Mouse (Mus musculus) monocyte, adult 5-6 weeks (primary cell): ENCODE measurements around the gene Fam241b. TPM values are rescaled to one million over a fixed set of nuclear protein-coding genes. Genes with fewer than 3 reads are reported as not detected.
"Not testable (repeated sequence)": the region's sequence is repeated elsewhere in the genome, so short reads cannot be mapped to it uniquely, and the experiment has no call there.

ENCODE experiments used
- ATAC-seq: fragments of 153-309, 156-312 bp; replicated peaks from 2 replicates; pipeline ENCODE4 v1.8.0; 2017; ENCODE audit warnings: mild to moderate bottlenecking; ENCODE audit not compliant: low TSS enrichment, insufficient number of reproducible peaks, severe bottlenecking, poor library complexity, low FRiP score
- total RNA-seq: library from RNA; stranded (forward); fragments of 200-1000, 200-491, 200-594 nt; gene quantifications from 3 replicates; pipeline ENCODE4 v1.2.3, GENCODE M21; 2017

Fam241b gene
- total RNA-seq, 1 experiment from 2014 or later = 0.86 TPM

- no peak for ATAC-seq
Measured at GRCm38 (mm10) chr10:62088411-62088810, 55.3 kb downstream of the Fam241b start.

DNA sequence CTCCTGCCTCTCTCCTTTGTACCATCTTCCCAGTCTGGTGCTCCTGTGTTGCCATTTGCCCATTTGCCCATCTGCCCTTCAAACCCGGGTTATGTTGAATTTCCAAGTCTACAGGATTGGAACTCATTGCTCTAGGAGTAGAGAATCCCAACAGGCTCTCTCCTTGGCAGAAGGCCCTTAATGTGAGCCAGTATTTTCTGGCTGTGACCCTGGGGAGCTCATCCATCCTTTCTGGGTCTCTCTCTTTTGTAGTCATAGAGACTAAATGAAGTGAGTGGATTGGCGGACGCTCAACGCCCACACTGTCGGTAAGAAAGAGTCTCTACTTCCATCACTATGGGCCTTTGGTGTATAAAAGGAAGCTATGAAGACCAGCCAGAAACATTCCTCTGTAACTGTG is 56.9 kb downstream of the Fam241b start:
- no peak for ATAC-seq

DNA sequence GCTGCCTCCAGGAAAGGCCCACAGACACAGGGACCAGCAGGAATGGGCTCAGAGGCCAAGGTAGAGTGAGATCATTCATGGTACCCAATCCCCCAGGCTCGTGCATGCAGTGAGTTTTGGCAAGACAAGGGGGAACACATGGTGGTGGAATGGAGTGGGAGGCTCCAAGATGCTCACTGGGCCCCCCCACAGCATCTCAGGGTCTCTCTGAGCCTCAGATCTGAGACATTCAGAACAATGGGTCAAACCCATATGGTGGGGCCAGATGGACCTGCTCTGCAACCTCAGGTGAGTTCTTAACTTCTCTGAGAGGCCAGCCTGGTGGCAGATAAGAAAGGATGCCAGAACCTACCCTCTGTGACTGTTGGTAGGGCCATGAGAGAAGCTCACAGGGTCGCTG is 57.7 kb downstream of the Fam241b start:
- no peak for ATAC-seq

GRCm38 (mm10) chr10:62076248-62077134 is 67.2 kb downstream of the Fam241b start:
- no peak for ATAC-seq

DNA sequence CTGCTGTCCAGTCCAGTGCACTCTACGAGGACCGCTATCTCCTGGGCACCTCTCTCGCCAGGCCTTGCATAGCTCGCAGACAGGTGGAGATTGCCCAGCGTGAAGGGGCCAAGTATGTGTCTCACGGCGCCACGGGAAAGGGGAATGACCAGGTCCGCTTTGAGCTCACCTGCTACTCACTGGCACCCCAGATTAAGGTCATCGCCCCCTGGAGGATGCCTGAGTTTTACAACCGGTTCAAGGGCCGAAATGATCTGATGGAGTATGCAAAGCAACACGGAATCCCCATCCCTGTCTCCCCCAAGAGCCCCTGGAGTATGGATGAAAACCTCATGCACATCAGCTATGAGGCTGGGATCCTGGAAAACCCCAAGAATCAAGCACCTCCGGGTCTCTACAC is 72.4 kb downstream of the Fam241b start:
- ATAC-seq = not testable (repeated sequence)

DNA sequence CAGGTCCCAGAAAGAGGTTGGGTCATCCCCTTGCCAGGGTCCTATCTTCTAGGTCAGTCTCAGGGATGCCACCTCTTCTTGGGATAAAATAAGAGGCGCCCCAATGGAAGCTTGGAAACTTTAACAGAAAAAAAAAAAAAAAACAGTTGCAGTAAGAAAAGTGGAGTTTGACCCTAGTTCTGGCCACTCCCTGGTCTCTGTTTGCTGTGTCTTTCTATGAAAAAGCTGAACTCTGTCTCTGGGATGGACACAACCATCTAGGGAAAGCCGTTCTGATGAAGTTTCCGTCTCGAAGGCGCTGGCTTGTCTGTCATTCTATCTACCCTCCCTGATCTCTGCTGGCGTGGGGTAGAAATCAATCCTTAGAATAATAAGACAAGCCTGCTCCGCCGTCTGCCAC is 73.1 kb downstream of the Fam241b start:
- ATAC-seq = no peak

GRCm38 (mm10) chr10:62069946-62070345 is 73.8 kb downstream of the Fam241b start:
- no peak for ATAC-seq

DNA sequence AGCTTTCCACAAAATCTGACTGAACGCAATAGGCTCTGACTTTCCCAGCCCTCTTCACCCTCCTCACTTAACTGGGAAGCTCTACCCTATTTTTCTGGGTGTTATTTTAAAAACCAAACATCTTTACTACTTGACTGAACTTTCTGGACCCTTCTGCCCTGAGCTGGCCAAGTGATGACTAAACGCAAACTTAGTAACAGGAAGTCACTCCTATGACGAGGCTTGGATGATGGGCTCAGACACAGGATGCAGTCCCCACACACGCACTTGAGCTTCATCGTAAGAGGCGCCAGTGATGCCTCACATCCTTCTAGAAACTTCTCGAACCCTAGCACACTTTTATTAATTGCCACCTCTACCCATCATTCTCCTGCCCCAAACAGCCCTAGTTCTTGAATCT is 74.3 kb downstream of the Fam241b start:
- ATAC-seq = no peak

DNA sequence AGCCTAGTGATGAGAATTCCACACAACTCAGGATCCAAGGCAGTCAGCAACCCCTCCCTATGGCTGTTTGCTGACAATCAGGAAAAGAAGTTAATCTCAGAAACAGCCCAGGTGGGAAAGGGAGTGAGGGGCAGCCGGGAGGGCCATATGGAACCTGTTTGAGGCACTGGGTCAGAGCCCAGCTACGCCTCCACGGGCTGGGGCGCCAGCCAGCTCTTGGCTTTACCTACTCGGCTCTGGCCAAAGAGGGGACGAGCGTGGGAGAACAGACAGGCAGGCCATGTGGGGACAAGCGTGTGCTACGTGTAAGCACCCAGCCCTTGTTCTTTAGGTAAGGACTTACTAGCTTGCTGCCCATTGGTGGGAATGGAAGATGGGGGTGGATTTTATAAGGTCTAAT is 75.2 kb downstream of the Fam241b start:
- ATAC-seq = no peak

DNA sequence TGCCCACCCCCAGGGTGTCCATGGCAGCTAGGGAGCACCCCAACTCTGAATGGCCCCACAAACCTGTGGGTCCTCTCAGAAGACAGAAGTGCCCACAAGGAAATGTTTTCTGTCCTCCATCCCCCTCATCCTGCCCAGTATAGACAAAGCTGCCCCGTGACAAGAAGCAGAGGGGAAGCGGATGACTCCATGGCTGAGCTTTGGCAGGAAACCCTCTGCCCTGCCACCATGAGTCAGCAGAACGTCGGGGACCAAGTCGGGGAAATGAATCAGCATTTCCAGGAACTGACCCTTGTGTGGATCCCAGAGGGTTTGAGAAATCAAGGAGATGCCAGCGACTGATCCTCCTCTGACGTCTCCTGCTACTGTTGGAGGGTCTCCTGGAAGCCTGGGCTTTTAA is 77.5 kb downstream of the Fam241b start:
- ATAC-seq = no peak

DNA sequence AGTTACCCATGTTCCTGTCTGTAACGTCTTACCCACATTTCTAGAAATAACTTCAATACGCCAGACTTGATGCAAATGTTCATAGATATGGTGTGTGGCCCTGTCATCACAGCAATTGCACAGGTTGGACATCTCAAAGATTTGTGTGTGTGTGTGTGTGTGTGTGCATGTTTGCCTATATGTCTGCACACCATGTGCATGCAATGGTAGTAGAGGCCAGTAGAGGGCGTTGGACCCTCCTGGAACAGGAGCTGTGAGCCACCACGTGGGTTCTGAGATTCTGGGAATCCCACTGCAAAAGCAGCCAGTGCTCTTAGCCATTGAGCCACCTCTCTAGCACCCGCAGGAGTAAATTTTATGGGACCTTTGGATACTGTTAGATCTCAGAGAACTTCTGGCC is 80.9 kb downstream of the Fam241b start:
- ATAC-seq = no peak

DNA sequence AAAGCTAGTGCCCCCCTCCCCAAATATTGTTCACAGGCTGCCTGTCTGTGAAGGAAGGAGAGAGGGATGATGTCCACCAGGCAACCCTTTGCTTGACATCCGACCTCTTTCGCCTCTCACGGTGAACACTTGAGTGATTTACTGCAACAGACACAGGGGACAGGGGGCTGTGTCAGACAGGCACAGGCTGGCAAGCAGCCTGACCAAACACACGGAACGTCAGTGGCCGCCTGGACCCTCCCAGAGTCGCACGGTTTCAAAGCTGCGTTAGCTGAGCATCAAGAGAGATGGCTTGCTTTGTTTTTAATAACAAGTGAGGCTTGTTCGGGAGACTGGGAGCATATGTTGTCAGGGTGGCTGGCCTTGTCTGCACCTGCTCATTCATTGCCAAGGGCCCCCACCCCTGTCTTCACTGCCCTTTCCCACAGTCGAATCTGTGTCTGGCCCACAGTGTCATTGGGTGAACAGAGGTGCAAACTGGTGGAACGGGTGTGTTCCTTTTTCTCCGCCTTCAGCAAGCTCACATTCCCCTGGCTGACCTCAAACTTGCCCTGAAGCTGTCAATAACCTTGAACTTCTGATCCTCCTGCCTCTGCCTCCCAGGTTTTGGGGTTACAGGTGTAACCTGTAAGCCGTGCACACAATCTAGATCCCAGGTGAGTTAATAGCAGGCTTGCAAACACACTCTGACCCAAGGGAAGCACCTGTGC is 82.6 kb downstream of the Fam241b start:
- ATAC-seq = no peak

DNA sequence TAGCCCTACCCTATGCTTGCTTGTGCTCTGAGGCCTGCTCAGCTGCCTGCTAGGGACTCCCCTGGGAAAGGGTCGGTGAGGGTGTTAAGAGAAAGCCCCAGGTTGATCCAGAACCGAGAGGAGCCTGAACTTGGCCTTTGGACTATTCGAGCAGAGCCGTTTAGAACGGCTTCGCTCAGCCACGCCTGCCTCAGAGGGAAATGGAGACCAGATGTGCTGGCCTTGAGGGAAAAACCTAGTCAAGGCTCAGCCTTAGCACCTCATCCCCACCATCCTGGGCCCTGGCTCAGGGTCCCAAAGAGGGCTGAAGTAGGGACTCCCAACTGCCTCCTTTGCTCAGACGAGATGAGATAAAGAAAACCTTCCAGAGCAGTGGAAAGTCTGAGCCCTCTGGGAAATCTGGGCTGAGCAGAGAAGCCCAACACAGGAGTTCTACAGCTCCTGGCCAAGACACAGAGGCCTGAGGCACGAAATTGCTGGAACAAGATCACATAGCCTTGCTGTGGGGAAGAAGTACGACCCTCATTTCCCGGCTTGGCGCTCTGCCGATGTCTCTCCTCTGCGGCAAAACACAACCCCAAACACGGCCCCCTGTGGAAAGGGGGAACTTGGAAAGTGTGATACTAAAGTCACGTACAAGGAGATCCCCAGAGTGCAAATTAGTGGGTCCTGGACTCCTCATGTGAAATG is 83.4 kb downstream of the Fam241b start:
- no peak for ATAC-seq

DNA sequence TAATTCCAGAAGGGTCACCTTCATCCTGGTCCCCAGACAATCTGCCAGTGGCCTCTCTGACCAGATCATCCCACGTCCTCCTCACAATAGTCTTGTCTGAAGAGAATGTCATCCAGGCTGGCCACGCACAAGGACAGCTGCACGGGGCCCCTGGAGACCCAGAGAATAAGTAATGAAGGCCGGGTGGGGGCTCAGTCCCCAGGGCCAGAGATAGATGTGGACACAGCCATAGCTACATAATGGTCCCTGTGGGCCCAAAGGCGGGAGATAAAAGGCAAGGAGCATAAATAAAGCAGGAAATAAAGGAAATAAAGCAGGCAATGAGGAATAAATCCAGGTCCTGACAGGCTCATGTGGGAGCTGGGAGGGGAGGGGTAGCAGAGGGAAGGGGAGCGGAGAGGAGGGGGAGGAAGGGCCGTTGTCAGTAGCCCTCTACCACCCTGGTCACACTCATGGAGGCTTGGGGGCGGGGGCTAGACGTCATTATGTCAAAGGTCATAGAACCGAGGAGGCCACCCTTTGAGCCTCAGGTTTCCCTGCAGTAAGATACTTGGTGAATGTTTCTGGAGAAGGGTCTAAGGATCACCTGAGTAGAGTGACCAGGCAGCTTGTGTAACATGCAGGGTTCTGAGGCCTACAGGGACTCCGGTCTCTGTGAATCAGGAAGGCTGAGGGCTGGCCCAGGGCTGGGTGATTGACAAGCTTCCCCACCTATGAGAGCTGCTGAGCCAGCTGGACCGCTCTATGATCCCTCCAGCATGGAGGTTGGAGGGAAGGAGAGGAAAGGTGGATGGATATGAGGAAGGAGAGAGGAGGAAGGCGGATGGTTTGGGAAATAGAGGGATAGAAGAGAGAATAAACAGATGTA is 85.0 kb downstream of the Fam241b start:
- ATAC-seq = no peak

Other genes starting within 250 kb of the Fam241b start
- gene Col13a1, start 164.8 kb downstream of the Fam241b start, total RNA-seq = not detected in 3 replicates
- not detected in 3 replicates for gene Neurog3, start 10.8 kb downstream of the Fam241b start, total RNA-seq
- 0.32 to 0.49 TPM (median 0.38 TPM) in 3 replicates for gene Tspan15, start 87.3 kb upstream of the Fam241b start, total RNA-seq
- gene Tacr2, start 108.5 kb upstream of the Fam241b start, total RNA-seq = not detected in 3 replicates
- gene Hk1, start 236.0 kb upstream of the Fam241b start, total RNA-seq = 33.1 to 66.9 TPM (median 39.5 TPM) in 3 replicates